Mouse (Mus musculus): ENCODE data around the gene Urb1.

DNA sequence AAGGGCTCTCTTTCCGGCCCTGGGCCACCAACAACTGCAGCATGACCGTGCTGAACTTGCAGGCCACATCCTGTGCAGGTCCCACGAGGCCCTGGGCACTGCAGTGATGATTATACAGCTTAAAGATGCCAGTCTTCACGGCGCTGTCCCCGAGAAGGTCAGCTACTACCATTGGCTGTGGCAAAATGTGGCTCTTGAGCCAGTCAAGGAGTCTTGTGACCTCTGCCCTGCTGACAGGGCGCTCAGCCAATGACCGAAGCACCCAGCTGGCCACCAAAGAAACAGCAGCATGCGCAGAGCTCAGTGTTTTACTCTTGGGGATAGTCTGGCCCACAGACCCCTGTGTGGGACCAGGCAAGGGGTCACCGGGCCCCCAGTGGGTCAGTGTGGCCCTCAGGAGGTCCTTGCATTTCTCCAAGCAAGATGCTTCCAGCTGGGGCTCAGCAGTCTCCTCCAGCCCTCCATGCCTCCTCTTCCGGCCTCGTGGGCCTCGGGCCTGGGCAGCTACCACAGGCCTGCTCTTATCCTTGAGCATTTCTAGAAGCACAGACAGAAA lies 56.7 kb downstream of the Urb1 start:
- no peak for TF ChIP-seq POLR2A (IDR thresholded peaks at IDR 0.05; ENCODE audit: extremely low read depth, insufficient read depth, low read length)
- no peak for TF ChIP-seq CTCF (IDR thresholded peaks at IDR 0.05; ENCODE audit: extremely low read depth, insufficient read depth, low read length)

Data from cortical plate, adult 2 months (tissue).